Mouse (Mus musculus) T-helper 1 cell (primary cell): Measurements from ENCODE around the gene Cemip2.

Experiments
- in situ Hi-C: fragments of 300-600 bp; cut with MboI, MseI; formaldehyde crosslinking; loops from one replicate; pipeline ENCODE4 v1.15.1; 2025; ENCODE audit warnings: high pct_unique_total_duplicates

The Cemip2 gene

GRCm38 (mm10) chr19:21813560-21813959 lies 35.4 kb downstream of the Cemip2 start:
- in situ Hi-C loops, result no loop called here

GRCm38 (mm10) chr19:21814433-21815020 lies 36.4 kb downstream of the Cemip2 start:
- in situ Hi-C loops, result no loop called here

- in situ Hi-C loops, result no loop called here
Measured at GRCm38 (mm10) chr19:21816260-21816659, 38.1 kb downstream of the Cemip2 start.

- in situ Hi-C loops, result no loop called here
Measured at GRCm38 (mm10) chr19:21818021-21818725, 40.0 kb downstream of the Cemip2 start.

GRCm38 (mm10) chr19:21819585-21819984 lies 41.4 kb downstream of the Cemip2 start:
- in situ Hi-C loops, result no loop called here

GRCm38 (mm10) chr19:21820126-21820525 lies 42.0 kb downstream of the Cemip2 start:
- in situ Hi-C loops, result no loop called here

- in situ Hi-C loops, result no loop called here
Measured at GRCm38 (mm10) chr19:21821877-21822276, 43.7 kb downstream of the Cemip2 start.

- in situ Hi-C loops, result no loop called here
Measured at GRCm38 (mm10) chr19:21824146-21824545, 46.0 kb downstream of the Cemip2 start.

GRCm38 (mm10) chr19:21825128-21825885 lies 47.2 kb downstream of the Cemip2 start:
- in situ Hi-C loops, result no loop called here

- in situ Hi-C loops, result no loop called here
Measured at GRCm38 (mm10) chr19:21833416-21833992, 55.4 kb downstream of the Cemip2 start.

- in situ Hi-C loops, result no loop called here
Measured at GRCm38 (mm10) chr19:21834952-21835351, 56.8 kb downstream of the Cemip2 start.

- in situ Hi-C loops, result no loop called here
Measured at GRCm38 (mm10) chr19:21850721-21851120, 72.6 kb downstream of the Cemip2 start.

GRCm38 (mm10) chr19:21854526-21855228 lies 76.5 kb downstream of the Cemip2 start:
- in situ Hi-C loops, result no loop called here

- in situ Hi-C loops, result no loop called here
Measured at GRCm38 (mm10) chr19:21855421-21856128, 77.4 kb downstream of the Cemip2 start.

GRCm38 (mm10) chr19:21858846-21859521 lies 80.8 kb downstream of the Cemip2 start:
- in situ Hi-C loops, result no loop called here

GRCm38 (mm10) chr19:21860132-21860531 lies 82.0 kb downstream of the Cemip2 start:
- in situ Hi-C loops, result loop anchor here (5.0 kb wide), 1 partner anchor 47 kb away; no protein-coding TSS in a partner anchor

- in situ Hi-C loops, result loop anchor here (5.0 kb wide), 1 partner anchor 46 kb away; no protein-coding TSS in a partner anchor
Measured at GRCm38 (mm10) chr19:21860894-21861293, 82.8 kb downstream of the Cemip2 start.

GRCm38 (mm10) chr19:21862289-21862990 lies 84.3 kb downstream of the Cemip2 start:
- in situ Hi-C loops, result loop anchor here (5.0 kb wide), 1 partner anchor 45 kb away; no protein-coding TSS in a partner anchor
